Mouse (Mus musculus): ENCODE measurements around the gene Caap1. TPM values are rescaled to one million over a fixed set of nuclear protein-coding genes. Genes with fewer than 3 reads are reported as not detected.

Gene Caap1
- total RNA-seq (2021): 10 to 100 TPM; 11.3 to 12.1 TPM

DNA sequence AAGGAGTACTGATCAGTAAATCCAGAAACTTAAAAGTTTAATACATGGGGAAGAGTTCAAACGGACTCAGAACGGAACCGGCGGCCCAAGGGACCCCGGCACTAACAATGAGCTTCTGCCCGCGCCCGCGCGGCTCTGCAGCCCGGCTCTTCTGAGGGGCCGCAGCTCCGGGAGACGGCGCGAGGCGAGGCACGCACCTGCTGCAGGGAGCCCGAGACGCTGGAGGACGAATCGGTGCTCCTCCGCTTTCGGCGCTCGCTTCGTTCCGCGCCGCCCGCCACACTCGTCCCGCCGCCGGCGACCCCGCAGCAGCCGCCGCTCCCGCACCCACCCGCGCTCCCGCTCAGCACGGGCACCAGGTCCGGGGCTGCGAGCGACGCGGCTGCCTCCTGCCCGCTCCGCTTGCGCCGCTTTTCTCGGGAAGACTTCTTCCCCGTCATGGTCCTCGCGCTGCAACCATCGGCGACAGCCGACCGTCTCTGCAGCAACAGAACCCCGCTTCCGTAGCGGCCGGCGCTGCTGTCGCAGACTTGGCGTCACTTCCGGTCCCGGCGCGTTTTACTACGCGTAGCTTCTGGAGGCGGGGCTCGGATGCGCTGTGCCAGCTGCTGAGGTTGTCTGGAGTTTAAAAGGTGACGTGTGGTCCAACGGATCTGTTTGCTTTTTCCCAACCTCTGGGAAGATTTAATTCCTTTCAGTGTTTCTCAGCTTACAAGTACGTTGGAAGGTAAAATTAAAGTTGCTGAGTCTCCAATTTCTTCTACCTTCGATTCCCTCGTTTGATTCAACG lies at the start of gene Caap1, which contains the start of gene Gm10306:
Gene Caap1 (minus strand): TSS at position 532 of the 790 bp plus-strand sequence.
Gene Gm10306 (plus strand): TSS at position 282 of the 790 bp plus-strand sequence.
- intact Hi-C loops (cut with DNase I): loop anchor here (5.0 kb wide), 1 partner anchor 46 kb away; the partner anchor contains the start of gene Plaa
- DNase-seq (ENCODE audit: low spot score in 2 of 2): peak; percentile 93 to 95

DNA sequence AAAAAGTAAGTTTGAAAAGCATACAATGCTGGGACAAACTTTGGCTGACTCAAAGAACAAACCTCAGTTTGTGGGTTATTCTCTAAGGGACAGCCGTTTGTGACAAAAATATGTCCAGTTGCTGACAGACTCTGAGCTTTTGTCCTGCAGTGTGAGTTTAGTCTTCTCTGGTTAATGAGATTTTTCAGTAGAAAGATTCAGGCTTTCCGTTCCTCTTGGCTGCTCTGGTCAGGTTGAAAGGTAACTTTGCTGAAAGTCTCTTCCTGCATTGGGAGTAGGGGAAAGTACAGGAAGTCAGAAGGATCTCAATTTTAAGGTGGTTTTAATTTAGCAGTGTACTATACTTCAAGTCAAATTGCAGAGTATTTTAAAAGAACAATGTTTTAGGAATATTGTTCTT lies 49.0 kb upstream of the Caap1 start:
- intact Hi-C loops (cut with DNase I): no loop called here
- DNase-seq (ENCODE audit: low spot score in 2 of 2): no peak

DNA sequence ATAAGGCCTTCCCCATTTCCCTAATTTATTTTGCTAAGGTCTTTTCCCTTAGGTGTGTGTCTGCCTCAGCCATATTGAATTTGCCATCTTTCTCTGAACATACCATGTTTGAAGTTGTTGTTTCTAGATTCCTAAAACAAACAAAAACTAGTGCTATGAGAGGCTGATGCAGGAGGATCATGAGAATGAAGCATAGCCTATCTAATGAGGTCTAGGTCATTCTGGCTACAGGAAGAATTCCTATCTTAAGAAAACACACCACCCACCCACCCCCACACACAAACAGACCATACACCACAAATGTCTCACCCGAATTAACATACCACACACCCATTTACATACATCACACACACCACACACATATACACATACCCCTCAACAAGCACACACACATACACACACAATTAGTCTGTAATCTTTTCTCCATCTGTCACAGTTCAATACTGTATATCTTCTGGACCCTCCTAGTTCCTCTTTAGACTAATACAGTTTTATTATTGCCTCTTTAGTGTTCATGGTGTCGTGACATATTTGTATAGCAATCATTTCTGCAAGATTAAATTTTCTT lies 47.9 kb upstream of the Caap1 start:
- DNase-seq (ENCODE audit: low spot score in 2 of 2): no peak
- intact Hi-C loops (cut with DNase I): loop anchor here (5.0 kb wide), 1 partner anchor 47 kb away; the partner anchor contains the start of genes Caap1 and Gm10306

DNA sequence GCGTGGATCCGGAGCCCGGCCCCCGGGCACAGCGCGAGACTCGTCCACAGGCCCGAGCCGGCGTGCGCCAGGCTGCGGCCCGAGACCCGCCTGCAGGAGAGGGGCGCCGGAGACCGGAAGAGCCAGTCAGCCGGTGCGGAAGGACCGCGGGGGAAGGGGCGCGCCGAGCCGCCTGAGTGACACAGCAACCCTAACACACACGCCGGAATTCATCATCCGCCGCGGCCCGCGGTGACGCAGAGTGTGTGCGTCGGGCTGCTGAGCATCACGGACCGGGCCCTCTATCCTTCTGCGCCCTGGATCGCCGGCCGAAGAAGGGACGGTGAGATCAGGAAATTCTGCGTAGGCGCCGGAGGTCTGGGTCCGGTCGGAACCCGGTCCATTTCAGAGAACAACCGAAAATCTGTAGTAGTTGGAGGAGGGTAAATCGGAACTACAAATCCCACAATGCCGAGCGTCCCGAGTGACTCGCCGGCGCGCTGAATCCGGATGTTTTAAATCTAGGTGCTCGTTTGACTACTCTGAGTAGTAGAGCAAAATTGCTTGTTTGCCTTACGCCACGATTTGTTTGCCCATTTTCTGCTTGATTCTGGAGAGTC lies 46.5 kb upstream of the Caap1 start, which contains the start of gene Plaa:
Gene Plaa (minus strand): TSS at position 214 of the 599 bp plus-strand sequence.
- intact Hi-C loops (cut with DNase I): loop anchor here (1.0 to 5.0 kb wide), 2 partner anchors 11 to 46 kb away; partner anchors contain the start of genes Caap1, Gm10306 and Ift74
- peak; percentile 96 to 98 for DNase-seq (ENCODE audit: low spot score in 2 of 2)

DNA sequence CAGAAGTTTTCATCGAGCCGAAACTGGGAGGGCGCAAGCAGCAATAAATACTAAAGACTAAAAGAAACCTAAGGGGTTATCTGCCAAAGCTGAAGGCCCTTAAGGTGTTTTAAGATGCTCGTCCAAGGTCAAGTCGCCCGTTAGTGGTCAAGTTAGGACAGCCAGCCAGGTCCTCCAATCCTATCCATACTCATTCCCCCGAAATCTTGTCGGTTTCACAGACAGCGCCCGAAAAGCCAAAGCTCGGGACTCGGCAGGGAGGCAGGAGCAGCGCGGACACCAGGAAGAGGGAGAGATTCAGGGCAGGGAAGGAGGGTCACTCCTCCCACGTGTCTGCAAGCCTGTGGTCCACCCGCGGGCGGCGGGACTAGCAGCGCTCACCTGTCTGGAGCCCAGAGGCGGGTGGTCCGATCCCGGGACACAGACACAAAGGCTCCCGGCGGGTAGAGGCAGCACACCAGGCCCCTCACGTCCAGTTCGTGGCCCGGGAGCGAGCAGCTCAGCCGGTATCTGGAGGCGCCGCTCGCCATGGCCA lies 46.0 kb upstream of the Caap1 start:
- peak in 1 of 2 experiments; percentile 7 for DNase-seq (ENCODE audit: low spot score in 2 of 2)
- intact Hi-C loops (cut with DNase I): loop anchor here (1.0 to 5.0 kb wide), 2 partner anchors 12 to 45 kb away; partner anchors contain the start of genes Caap1, Gm10306 and Ift74

DNA sequence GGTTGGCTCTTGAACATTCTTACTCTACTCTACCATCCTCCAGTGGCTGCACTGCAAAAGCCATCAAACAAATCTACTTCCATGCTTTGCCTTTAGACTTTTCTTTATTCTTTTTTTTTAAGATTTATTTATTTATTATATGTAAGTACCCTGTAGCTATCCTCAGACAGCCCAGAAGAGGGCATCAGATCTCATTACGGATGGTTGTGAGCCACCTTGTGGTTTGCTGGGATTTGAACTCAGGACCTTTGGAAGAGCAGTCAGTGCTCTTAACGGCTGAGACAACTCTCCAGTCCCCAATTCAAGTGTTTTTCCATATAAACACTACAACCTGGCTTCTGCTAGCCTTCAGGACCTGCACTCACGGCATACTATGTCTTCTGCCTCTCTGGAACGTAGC lies 44.8 kb upstream of the Caap1 start:
- intact Hi-C loops (cut with DNase I): loop anchor here (5.0 kb wide), 1 partner anchor 44 kb away; the partner anchor contains the start of genes Caap1 and Gm10306
- peak in 1 of 2 experiments; percentile 11 for DNase-seq (ENCODE audit: low spot score in 2 of 2)

DNA sequence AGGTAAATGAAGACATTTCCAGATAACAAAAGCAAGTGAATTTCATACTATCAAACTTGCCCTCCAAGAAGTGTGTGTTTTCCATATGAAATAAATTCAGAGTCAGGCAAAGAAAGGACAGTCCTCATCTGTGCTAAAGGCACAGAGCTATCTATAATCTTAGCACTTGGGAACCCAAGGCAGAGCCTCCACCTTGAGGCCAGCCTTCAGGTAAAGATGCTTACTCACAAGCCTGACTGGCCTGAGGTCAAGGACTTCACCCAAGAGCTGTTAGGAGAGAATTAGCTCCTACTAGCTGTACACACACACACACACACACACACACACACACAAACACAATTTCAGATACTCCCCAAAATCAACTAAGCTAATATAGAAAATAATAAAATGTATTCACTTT lies 36.1 kb upstream of the Caap1 start:
- no peak for DNase-seq (ENCODE audit: low spot score in 2 of 2)
- intact Hi-C loops (cut with DNase I): no loop called here

DNA sequence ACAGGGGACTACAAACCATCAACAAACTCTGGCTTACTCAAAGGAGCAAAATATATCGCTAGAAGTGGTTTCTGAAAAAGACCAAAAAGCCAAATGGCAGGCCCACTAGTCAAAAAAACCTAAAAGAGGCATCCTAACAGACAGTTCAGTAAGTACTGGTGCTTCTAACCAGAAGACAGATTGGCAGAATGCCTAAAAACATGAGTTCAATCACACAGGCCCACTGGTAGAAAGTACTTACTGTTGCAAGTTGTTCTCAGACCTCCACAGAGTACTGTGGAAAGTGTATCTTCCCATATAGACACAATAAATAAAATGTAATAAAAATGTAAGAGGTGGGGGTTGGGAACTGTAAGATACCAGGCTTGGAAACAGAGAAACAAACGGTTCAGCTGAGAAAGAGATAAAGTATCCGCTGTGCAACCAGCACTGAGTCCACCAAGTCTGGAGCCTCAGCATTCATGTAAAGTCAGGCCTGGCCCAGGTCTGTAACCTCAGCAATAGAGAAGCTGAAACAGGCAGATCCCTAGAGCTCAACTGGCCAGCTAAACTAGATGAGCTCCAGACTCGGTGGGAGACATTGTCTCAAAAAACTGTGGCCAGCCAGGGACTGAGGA lies 35.3 kb upstream of the Caap1 start:
- intact Hi-C loops (cut with DNase I): no loop called here
- DNase-seq (ENCODE audit: low spot score in 2 of 2): no peak

DNA sequence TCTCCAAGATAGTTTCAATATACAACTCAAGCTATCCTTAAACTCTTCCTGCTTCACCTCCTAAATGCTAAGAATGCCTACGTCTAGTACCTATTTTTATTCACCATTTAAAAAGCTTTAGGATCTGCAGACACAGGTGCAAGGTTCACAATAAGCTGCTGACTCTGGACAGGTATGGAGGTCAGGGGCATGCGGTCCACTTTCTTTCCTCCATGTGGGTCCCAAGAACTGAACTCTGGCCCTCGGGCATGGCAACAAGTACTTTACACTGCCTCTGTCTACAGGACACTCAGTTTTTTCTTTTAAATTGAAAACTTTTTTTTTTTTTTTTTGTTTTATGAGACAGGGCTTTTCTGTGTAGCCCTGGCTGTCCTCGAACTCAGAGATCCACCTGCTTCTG lies 16.1 kb upstream of the Caap1 start:
- intact Hi-C loops (cut with DNase I): no loop called here

DNA sequence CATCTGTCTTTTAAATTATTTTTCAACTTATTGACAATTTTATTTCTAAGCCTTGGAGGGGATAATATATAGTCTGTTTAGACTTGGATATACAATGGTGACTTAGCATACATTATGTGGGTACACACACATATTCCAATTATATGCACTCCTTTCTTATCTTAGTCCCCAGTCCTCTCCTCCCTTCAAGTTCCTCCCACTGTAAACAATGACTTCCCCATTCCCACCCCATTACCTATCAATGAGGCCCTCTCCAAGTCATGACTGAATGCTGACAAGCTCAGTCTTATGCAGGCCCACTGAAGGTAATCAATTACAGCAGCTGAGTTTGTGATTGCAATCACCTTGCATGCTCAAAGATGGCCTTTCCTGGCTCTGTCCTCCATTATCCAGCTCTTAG lies 7.7 kb upstream of the Caap1 start:
- intact Hi-C loops (cut with DNase I): no loop called here
- no peak for DNase-seq (ENCODE audit: low spot score in 2 of 2)

More for the DNA sequence above, 16.1 kb upstream of the Caap1 start:
- DNase-seq (ENCODE audit: low spot score in 2 of 2): no peak

DNA sequence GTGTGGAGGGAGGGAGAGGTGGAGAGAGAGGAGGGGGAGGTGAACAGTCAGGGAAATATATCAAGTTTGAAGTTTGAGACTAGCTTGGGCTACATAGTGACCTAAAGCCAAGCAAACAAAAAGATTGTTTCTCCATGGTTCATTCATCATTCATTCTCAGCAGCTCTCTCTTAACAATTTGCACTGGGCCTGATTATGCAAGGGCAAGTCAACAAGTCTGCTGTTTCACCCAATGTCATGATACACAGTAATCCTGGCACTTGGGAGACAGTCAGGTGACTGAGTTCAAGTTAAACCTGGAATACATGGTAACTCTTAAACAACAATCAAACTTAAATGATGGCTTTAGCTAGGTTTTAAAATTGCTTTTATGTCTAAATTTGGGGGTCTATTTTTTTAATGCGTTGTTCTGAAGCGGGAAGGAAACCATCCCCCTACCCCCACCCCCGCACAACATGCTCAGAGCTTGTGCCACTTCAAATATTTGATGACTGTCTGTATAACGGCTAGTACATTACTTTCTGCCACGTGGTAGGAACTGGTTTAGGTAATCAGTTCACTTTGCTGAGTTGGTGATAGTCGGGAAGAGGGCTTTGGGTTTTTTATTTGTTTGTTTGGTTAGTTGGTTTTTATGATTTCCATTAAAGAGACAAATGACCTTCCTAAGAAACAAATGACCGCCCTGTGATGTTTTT lies 5.5 kb upstream of the Caap1 start:
- intact Hi-C loops (cut with DNase I): no loop called here
- DNase-seq (ENCODE audit: low spot score in 2 of 2): no peak

DNA sequence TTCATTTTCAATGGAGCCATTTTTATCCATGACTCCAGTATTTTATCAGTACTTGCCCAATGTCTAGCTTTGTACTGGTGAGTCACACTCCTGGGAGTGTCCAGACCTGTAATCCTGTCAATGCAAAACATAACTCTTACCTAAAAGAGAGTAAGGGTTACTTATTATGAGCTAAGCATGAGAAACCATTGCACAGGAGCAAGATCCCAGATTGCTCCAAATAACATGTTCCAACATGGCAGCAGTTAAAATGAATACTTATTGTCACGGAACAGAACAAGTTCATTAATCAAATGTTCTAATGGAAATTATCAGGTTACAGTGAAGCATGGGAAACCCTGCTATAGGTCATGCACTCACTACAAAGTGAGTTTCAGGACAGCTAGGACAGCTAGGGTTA lies 3.7 kb upstream of the Caap1 start:
- no peak for DNase-seq (ENCODE audit: low spot score in 2 of 2)
- intact Hi-C loops (cut with DNase I): no loop called here

DNA sequence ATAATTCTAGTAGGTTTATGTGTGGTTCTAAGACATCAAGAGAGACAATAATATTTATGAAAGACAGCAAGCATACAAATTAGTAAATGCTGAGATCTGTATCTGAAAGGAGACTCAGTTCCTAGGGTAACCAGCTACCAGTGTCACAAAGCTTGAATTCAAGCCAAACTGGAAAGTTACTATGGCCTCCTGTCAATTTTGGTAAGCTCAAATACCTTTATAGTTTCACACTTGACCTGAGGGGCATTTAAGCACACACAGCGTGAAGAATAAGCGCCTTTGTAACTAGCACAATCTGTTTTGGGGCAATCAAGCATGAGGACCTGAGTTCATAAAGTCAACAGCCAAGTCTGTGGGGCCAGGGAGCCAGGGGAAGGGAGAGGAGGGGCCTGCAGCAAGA lies 2.7 kb upstream of the Caap1 start:
- intact Hi-C loops (cut with DNase I): loop anchor here (5.0 kb wide), 1 partner anchor 43 kb away; the partner anchor contains the start of gene Plaa
- no peak for DNase-seq (ENCODE audit: low spot score in 2 of 2)

DNA sequence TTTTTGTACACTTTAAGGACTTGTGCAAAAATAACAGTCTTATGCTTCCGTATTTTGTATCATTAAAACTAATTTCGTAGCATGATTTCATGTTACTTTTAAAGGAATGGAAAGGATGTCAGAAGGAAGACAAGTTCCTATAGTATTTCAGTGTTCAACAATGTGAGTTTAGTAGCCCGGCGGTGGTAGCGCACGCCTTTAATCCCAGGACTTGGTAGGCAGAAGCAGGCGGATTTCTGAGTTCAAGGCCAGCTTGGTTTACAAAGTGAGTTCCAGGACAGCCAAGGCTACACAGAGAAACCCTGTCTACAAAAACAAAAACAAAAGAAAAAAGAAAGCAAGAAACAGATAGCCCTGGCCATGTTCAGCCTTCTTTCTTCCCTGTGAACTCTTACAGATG lies 549 bp upstream of the Caap1 start:
- intact Hi-C loops (cut with DNase I): loop anchor here (5.0 kb wide), 1 partner anchor 45 kb away; the partner anchor contains the start of gene Plaa
- peak in 1 of 2 experiments; percentile 12 for DNase-seq (ENCODE audit: low spot score in 2 of 2)

DNA sequence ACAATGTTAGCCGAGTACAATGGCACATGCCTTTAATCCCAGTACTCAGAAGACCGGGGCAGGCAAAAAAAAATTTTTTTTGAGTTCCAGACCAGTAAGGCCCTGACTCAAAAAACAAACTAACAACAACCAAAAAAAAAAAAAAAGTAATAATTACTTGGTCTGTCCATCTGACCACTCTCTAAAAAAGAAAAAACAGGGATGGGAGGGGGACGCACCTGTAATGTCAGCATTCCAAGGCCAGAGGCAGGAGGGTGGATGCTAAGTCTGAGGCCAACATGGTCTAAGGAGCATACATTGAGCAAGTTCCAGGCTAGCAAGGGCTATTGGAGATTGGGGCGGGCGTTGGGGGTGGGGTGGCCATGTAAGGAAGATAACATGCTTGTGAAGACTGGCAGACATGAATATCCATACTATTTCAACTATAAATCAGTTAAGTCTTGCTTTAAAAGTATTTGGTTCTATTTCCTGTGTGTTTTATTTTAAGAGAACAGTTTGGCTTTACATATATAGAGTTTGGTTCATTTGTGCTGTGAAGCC lies 1.6 kb downstream of the Caap1 start:
- no peak for DNase-seq (ENCODE audit: low spot score in 2 of 2)
- intact Hi-C loops (cut with DNase I): loop anchor here (5.0 kb wide), 1 partner anchor 47 kb away; the partner anchor contains the start of gene Plaa

DNA sequence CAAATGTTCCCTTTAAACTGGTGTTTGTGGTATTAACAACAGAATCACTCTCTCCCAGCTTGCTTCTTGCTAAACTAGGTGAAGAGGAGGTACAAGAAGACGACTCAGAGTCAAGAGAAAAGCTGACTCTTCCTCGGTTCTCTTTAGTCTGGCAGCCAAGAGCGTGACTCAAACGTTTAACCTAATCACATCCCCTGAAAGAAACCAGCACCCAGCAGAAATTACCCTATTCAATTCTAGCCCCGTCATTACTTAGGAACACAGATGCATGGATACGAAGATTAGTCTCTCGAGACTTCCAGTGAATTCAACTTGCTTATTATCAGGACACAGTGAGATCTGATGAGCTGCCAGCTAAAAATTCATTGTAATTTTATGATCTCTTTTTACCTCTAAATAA lies 12.3 kb downstream of the Caap1 start:
- no peak for DNase-seq (ENCODE audit: low spot score in 2 of 2)
- intact Hi-C loops (cut with DNase I): no loop called here

DNA sequence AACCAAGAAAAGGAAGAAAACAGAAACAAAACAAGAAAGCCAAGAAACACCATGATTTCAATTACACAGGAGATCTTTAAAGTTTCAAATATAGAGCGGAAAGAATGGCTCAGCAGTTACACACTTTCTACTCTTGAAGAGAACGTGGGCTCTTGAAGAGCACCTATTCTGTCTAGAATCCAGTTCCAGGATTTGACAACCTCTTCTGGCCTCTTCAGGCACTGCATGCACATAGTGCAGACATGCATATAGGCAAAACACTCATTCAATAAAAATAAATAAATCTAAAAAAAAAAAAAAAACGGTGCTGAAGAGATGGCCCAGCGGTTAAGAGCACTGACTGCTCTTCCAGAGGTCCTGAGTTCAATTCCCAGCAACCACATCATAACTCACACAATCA lies 13.6 kb downstream of the Caap1 start:
- intact Hi-C loops (cut with DNase I): no loop called here

DNA sequence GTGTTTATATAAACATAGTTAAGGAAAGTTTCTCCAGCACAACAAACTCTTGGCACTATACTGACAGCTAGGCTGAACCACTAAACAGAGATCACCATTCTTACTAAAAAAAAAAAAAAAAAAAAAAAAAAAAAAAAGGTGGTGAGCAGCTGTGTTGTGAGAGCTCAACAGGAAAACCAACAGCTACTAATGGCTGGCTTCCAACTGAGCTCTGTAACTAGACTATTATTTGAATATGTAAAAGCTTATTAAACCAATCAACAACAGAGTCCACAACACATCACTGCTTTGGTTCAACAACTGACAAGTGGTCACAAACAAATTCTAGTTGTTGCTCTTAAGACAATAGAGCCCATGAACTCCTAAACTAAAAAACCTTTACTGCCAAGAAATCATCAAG lies 23.4 kb downstream of the Caap1 start:
- no peak for DNase-seq (ENCODE audit: low spot score in 2 of 2)
- intact Hi-C loops (cut with DNase I): no loop called here

More for the DNA sequence above, 13.6 kb downstream of the Caap1 start:
- DNase-seq (ENCODE audit: low spot score in 2 of 2): no peak

DNA sequence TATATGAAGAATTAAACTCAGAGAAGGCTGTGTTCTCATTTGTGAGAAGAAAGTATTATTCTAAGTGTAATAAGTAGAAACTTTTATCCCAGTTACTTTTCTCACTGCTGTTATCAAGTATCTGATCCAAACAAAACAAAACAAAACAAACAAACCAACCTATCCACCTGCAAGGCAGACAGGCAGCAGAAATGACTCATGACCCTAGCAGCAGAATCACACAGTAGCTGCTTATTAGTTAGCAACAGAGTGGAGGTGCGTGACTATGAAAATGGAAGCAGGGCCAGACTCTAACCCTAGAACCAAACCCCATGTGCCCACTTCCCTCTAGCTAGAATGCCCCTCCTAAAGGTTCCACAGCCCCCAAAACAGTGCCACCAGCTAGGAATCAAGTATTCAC lies 27.1 kb downstream of the Caap1 start:
- DNase-seq (ENCODE audit: low spot score in 2 of 2): no peak

More for the DNA sequence above, 27.1 kb downstream of the Caap1 start:
- intact Hi-C loops (cut with DNase I): no loop called here

All from left cerebral cortex, postnatal 25 days (tissue).